Comparison of ENCODE assay signal across 16 mouse cellular contexts in genomic region chr4:80638381-80638780, GRCm38 (mm10).
DNase-seq lines count a peak whose midpoint lies in the region; ATAC-seq lines count a peak whose summit lies in the region.
"Had no signal": no experiment of that assay in that cellular context is flagged by ENCODE, and none has a peak within 500 bp of the region (broad histone marks: within the 10 kb centered on the region; RNA-seq: fewer than 3 reads in every experiment).

No protein-coding gene starts in this region.

- DNase-seq in frontal cortex, postnatal 25 days (ENCODE audit: low spot score in 2 of 2): no peak
- peak; percentile 20 to 29 for DNase-seq in cerebellum, adult 18-20 months
- peak; percentile 51 to 67 for DNase-seq in cerebellum, postnatal 25 days
- DNase-seq in right cerebral cortex, postnatal 25 days: peak; percentile 23
- no peak for DNase-seq in gastrocnemius, postnatal 10 days
- DNase-seq in kidney, adult 18-20 months: no peak
- DNase-seq: adrenal gland, adult 8-10 months; heart, adult 11 months; heart, postnatal 4 days; kidney, adult 11 months; kidney, postnatal 14 days; lung, embryonic 14.5 days; thymus, postnatal 25 days had no signal

- peak; percentile 98 for ATAC-seq in frontal cortex, adult (ENCODE audit: low TSS enrichment)
- ATAC-seq: hindbrain, embryonic 16.5 days; liver, embryonic 12.5 days had no signal

Comparison
In these comparisons a context has a peak if more than half of its experiments do, and no peak if none do; other contexts are left out.
1. DNase-seq: peak in cerebellum, adult 18-20 months (2 of 2), cerebellum, postnatal 25 days (2 of 2) and right cerebral cortex, postnatal 25 days (single experiment); none in frontal cortex, postnatal 25 days (0 of 2), gastrocnemius, postnatal 10 days (single experiment) and kidney, adult 18-20 months (single experiment).